Mouse (Mus musculus) spleen, postnatal 4 days (tissue): ENCODE data around the gene Nsl1.
A peak's percentile ranks its signal among the peaks of the same experiment; 100 is the strongest.

ENCODE experiments used
- DNase-seq, 2 experiments: peaks; one replicate each; pipeline ENCODE4 v3.0.0; 2022; ENCODE audit warnings: low spot score in 2 of 2

Nsl1 gene

DNA sequence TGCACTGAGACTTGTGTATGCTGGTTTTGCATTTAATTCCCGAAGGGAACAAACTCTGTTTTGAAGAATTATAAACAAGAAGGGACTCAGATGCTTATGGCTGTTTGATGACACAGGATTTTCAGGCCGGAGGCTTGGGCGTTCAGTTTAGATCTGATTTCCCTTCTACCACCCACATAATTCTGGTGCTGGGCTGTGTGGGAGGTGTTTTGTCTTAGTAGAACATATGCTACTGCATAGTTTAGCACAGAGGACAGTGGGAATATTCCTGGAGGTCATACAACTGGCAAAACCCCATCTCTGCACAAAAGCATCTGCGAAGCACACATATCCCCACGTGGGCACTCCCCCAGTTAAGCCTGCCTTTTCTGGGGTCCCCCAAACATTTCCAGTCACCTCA, 30.8 kb downstream of the Nsl1 start:
- no peak for DNase-seq

GRCm38 (mm10) chr1:191095019-191095418, 32.2 kb downstream of the Nsl1 start:
- DNase-seq, result no peak

GRCm38 (mm10) chr1:191096871-191097681, 34.3 kb downstream of the Nsl1 start:
- DNase-seq, result no peak

- peak; percentile 26 to 77 for DNase-seq
These were observed 35.3 kb downstream of the Nsl1 start, which contains the start of gene Batf3 for GRCm38 (mm10) chr1:191097802-191098747. Gene Batf3 (plus strand): TSS chr1:191097847.

DNA sequence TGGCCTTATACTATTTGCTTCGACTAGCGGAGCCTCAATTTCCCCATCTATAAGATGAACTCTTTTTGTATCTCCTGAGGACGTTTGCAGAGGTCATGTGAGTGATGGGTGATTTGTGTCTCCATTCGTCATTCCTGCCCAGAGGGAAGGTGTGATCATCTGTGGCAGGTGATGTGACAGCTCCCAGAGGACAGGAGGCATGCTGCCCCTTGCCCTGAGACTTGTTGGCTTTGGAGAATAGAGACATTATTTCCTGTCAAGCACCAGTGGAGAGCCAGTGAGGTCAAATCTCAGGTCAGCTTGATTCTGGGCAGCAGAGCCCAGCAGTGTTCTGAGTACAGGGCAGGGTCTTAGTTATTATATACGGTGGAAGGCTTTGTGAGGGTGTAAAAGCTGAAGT, 36.3 kb downstream of the Nsl1 start:
- DNase-seq, result no peak

DNA sequence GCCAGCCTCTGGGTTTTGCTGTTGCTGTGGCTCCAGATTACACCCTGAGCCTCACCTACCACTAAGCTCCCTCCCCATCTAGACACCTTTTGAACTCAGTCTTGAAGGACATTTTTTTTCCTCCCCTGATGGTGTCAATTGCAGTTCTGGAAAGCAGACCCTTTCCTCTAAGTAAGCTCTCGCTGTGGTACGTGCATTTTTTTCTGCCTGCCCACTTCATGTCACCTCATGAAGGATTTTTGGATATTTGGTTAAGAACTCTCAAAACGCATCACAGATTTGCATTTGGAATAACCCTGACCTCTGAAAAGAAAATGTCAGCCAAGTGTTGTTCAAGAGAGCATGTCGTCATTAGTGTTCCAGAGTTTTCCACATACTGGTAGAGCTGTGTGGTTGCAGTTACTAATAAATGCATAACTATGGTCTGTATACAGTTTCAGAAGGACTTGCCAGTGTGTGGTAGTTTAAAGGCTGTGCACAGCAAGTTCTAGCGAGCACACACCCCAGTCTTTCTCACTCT, 37.0 kb downstream of the Nsl1 start:
- DNase-seq, result no peak

- DNase-seq, result no peak
These were observed 40.0 kb downstream of the Nsl1 start for GRCm38 (mm10) chr1:191102730-191103370.

DNA sequence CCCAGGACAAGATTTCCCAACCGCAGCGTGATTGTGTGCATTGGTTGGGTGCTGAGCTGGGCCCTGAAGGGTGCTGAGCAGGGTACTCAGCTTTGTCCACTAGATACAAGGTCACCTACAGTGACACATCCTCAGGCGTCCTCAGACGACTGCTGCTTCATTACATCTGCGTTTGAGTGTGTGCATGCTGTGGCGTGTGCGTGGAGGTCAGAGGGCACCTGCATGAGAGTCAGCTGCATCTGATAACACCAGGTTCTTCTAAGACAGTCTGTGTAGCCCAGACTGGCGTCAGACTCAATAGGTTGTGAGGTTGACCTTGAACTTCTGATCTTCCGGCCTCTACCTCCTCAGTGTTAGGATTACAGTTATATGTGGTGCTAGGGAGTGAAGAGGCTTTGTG, 42.4 kb downstream of the Nsl1 start:
- no peak for DNase-seq

- DNase-seq, result no peak
These were observed 44.5 kb downstream of the Nsl1 start for GRCm38 (mm10) chr1:191107306-191107705.

- DNase-seq, result no peak
These were observed 47.1 kb downstream of the Nsl1 start for GRCm38 (mm10) chr1:191109907-191110306.

- no peak for DNase-seq
These were observed 48.3 kb downstream of the Nsl1 start for GRCm38 (mm10) chr1:191111146-191111545.

DNA sequence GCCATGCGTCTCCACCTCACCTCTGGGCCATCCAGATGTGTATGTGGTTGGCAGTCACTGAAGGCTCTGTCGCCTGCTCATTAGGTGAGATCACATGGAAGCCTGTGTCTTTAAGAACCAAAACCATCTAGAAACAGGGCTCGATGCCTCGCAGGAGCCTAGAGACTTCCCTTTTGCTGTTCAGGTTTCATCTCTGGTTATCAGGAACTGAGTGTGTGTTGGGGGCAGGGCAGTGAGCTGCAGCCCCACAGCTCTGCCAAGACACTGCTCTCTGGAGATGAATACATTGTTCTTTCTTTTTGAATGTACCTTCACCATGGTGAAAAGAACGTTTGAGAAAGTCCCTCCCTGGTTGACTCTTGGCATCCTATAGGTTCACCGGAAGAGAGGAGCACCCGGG, 52.1 kb downstream of the Nsl1 start:
- DNase-seq, result no peak

GRCm38 (mm10) chr1:191115514-191116238, 52.9 kb downstream of the Nsl1 start:
- DNase-seq, result no peak

DNA sequence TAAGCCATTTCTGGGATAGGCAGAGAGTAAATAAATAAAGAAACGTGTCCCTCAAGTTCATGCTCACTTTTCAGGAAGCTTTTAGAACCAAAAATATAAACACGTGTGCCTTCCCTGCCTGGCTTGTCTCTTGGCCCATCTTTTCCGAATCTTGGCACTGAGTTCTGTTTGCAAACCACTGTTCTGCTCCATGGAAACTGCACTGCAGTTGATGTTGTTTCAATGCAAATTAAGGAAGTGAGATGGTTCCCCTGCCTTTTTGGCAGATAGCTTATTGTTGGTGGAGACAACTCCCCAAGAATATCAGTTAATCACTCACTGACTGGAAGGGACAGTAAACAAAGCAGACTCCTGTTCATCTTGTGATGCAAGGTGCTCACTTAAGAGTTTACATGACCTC, 59.9 kb downstream of the Nsl1 start:
- DNase-seq, result no peak

GRCm38 (mm10) chr1:191123696-191124095, 60.9 kb downstream of the Nsl1 start:
- no peak for DNase-seq

- no peak for DNase-seq
These were observed 61.5 kb downstream of the Nsl1 start for GRCm38 (mm10) chr1:191124288-191124687.

DNA sequence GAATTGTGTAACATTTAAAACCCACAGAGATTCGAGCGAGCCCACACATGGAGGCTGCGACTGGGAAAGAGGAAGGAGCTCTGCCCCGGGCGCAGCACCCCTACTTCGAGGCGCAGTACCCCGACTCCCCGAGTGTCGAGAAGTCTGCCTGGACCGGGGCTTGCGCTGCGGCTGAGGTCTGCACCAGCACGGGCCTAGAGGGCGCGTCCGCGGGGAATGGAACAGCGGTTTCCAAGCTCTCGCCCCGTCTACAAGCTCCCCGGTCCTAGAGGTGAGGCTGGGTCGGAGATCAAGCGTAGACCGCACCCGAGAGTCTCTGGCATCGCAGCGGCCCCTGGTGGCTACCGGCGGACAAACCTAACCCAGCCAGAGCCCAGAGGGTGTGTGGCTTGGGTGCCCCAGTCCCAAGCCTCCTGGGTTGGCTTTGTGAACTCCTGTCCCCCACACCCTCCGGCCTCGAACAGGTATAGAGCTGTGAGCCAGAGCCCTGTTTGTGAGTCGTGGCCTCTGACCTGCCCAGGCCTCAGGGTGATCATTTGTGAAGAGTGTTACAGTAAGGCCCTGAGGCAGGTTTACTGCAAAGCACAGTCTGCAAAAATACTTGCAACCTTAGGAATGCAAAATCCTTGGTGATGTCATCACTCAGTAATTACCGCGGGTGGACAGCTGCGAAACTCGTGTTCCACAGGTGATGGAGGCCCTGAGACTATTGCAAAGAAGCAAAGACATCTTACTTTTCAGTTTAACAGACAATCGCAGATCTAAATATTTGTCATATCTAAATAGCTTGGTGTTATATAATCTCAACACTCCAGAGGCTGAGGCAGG, 63.2 kb downstream of the Nsl1 start:
- peak; percentile 72 to 87 for DNase-seq

GRCm38 (mm10) chr1:191131692-191132091, 68.9 kb downstream of the Nsl1 start:
- no peak for DNase-seq

DNA sequence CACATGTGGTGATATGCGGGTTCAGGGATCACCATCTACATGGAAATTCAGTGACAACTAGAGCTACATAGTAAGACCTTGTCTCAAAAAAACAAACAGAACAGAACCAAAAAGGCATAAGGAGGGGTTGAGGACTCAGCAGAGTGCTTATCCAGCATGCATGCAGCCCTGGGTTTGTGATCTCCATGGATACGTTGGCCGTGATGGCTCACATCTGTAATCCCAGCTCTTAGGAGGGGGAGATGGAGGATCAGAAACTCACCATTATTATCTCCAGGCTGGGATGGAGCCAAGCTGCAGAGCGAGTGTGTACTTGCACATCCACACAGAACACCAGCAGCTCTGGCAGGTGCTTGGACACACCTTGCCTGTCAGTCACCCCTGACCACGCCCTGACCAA, 69.4 kb downstream of the Nsl1 start:
- DNase-seq, result no peak

GRCm38 (mm10) chr1:191132934-191133333, 70.1 kb downstream of the Nsl1 start:
- DNase-seq, result no peak
